Mouse (Mus musculus) E14TG2a.4 (cell line): ENCODE results near the gene Tasp1.

Experiments used
- CTCF ChIP-seq: conservative IDR thresholded peaks from 2 replicates; pipeline ENCODE4 v1.5.1; 2014; ENCODE audit warnings: low read length
- NANOG ChIP-seq: IDR thresholded peaks from 2 replicates; pipeline ENCODE4 v1.6.1; 2014; ENCODE audit warnings: borderline replicate concordance, low read length, mixed read lengths

DNA sequence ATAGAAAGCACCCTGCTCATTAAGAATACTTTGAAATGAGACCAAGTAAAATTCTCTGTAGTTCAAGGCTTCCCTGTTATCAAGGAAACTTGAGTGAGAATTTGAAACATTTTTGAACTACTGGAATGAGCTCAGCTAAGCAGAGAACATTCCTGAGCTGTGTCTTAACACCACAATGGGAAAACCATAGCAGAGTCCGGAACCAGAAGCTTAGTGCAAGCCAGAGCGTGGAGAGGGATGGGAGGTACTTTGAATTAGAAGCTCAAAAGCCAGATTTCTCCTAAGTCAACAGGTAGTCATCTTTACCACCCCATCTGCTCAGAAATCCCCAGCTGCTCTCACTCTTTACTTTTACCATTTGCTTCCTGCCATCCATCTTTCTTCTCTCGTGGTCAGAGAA is 38.3 kb upstream of the Tasp1 start:
- TF ChIP-seq CTCF (no peak), NANOG (no peak)
